ENCODE assay signal across 9 mouse cellular contexts in the genomic region with DNA sequence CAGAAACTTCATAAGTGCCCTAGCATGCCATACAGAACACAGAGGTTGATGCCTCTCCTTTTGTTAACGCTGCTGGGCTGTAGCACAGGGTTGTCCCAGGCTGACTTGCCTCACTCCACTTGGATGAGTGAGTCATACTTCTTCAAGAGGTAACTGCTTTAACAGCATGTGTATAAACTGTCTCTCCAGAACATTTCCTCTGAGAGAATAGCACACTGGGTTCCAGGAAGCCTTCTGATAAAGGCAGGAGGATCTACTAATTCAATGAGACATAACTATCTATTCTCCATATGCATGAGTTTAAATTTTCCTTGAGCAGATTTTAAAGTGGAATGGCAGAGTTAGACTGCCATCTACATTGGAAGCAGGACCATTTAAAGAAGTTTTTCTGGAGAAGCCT.
"Had no signal": no experiment of that assay in that cellular context is flagged by ENCODE, and none has a peak within 500 bp of the region (broad histone marks: within the 10 kb centered on the region; RNA-seq: fewer than 3 reads in every experiment).

No protein-coding gene starts in this region.

- DNase-seq: lung, adult 18-20 months; lung, embryonic 14.5 days; lung, postnatal 10 days; lung, postnatal 4 days; midbrain, embryonic 14.5 days; thymus, adult 18-20 months; thymus, postnatal 14 days; thymus, postnatal 36 days had no signal

- ATAC-seq: midbrain, embryonic 16.5 days had no signal
